Mouse (Mus musculus) stomach, embryonic 15.5 days (tissue): ENCODE measurements around the gene Snx13. TPM values are rescaled to one million over a fixed set of nuclear protein-coding genes. Genes with fewer than 3 reads are reported as not detected.
A peak's percentile ranks its signal among the peaks of the same experiment; 100 is the strongest.

Source experiments
- ATAC-seq: fragments of 200-750 bp; cut with Nextera tagmentation; 2 replicates; pipeline ENCODE4 v1.8.0; 2017; ENCODE audit warnings: low read depth, moderate number of reproducible peaks, moderate TSS enrichment; ENCODE audit not compliant: insufficient read depth, low FRiP score
- H3K27ac ChIP-seq: fragments of 300-500 bp; sonication (generic); 2 replicates; pipeline ENCODE4 v1.5.1; 2015; ENCODE audit warnings: mild to moderate bottlenecking, inconsistent platforms
- H3K27me3 ChIP-seq: fragments of 300-500 bp; sonication (generic); replicated peaks from 2 replicates; pipeline ENCODE4 v1.6.1; 2015; ENCODE audit warnings: inconsistent platforms
- H3K36me3 ChIP-seq: fragments of 300-500 bp; sonication (generic); 2 replicates; pipeline ENCODE4 v1.6.1; 2015; ENCODE audit warnings: inconsistent platforms
- H3K4me1 ChIP-seq: fragments of 300-500 bp; sonication (generic); 2 replicates; pipeline ENCODE4 v1.6.1; 2015; ENCODE audit warnings: inconsistent platforms
- H3K4me2 ChIP-seq: fragments of 300-500 bp; sonication (generic); 2 replicates; pipeline ENCODE4 v1.6.1; 2015; ENCODE audit warnings: mild to moderate bottlenecking, inconsistent platforms
- H3K4me3 ChIP-seq: fragments of 300-500 bp; sonication (generic); replicated peaks from 2 replicates; pipeline ENCODE4 v1.5.1; 2015; ENCODE audit warnings: inconsistent platforms
- H3K9ac ChIP-seq: fragments of 300-500 bp; sonication (generic); 2 replicates; pipeline ENCODE4 v1.6.1; 2015; ENCODE audit warnings: inconsistent platforms
- H3K9me3 ChIP-seq: fragments of 300-500 bp; sonication (generic); 2 replicates; pipeline ENCODE4 v1.6.1; 2016; ENCODE audit warnings: inconsistent platforms
- WGBS: fragments of 180-500 bp; shearing (Covaris S2); methylation state at CpG from one replicate; pipeline ENCODE4 v1.1.7; 2015; 5-methylcytosine and 5-hydroxymethylcytosine counted together
- polyA plus RNA-seq: library from polyadenylated mRNA; unstranded; fragments of >200 nt; fragmentation: Nextera tagmentation; extraction: Ambion mirVana; gene quantifications from 2 replicates; pipeline ENCODE4 v1.2.1, GENCODE M21; 2015

Gene Snx13
- polyA plus RNA-seq, 1 experiment from 2014 or later, result 23.0 TPM

DNA sequence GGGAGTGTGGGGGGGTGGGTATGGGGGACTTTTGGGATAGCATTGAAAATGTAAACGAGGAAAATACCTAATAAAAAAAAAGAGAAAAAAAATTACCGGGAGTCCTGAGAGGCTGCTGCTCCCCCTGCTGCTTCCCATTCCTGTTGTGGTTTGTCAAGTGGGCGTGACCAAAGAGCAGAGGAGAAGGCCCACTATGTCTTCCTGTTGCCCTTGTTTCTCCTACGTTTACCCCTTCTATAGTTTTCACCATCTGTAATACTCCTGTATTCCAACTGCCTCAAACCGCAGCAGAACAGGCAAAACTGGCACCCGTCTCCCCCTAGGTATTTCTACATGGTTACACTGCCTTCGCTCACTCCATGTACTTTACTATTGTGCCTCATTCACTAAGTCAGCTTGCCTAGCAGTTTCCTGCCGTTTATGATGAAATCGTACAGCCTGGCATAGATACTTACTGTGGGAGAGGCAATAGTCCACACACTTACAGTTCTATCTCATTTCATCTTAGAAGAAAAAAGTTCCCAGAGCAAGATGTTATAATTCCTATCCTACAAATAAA, 28.2 kb upstream of the Snx13 start:
- Histone ChIP-seq H3K4me3 (no peak overlapping the region), H3K9me3 (no peaks in the 10 kb centered on the region), H3K27ac (no peak overlapping the region), H3K36me3 (no peaks in the 10 kb centered on the region), H3K27me3 (no peaks in the 10 kb centered on the region), H3K4me1 (no peaks in the 10 kb centered on the region), H3K4me2 (no peak overlapping the region), H3K9ac (no peak overlapping the region)
- 82% methylated on average over 9 of the region's 9 CpGs for WGBS
- ATAC-seq, result no peak

DNA sequence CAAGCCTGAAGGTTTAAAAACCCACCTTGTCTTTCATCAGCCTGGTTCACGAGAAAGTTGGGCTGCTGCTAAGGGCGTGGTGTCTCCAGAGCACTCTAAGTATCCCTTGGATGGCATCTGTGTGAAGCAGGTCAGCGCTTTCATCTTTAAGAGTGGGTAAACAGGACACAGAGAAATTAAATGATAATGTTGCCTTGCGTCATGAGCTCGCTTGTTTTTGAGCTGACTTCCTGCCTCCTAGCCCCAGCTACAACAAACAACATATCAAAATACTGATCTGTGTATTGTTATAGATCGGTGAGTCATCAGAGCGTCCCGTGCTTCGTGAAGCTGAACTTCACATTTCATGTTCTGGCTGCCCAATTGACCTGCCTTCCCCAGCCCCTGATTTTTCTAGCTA, 25.7 kb upstream of the Snx13 start:
- no peak overlapping the region for H3K9ac ChIP-seq
- H3K4me1 ChIP-seq, result no peaks in the 10 kb centered on the region
- H3K4me3 ChIP-seq, result no peak overlapping the region
- no peak overlapping the region for H3K27ac ChIP-seq
- H3K4me2 ChIP-seq, result no peak overlapping the region
- H3K9me3 ChIP-seq, result no peaks in the 10 kb centered on the region
- H3K36me3 ChIP-seq, result no peaks in the 10 kb centered on the region
- no peak for ATAC-seq
- 72% methylated on average over 9 of the region's 9 CpGs for WGBS
- no peaks in the 10 kb centered on the region for H3K27me3 ChIP-seq

DNA sequence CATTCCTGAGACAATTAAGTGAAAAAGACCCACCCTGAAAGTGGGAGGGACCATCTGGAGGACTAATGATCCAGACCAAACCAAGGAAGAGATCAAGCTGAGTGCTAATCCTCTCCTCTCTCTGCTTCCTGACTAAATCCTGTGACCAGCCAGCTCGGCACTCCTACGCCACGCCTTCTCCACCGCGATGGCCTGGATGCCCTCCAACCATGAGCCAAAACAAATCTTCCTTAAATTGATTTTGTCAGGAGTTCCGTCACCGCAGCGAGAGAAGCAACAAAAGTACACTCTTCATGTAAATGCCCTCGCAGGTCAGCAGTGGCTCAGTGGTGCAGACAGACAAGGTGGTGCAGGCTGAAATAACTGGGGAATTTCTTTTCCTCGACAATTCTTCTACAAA, 24.9 kb upstream of the Snx13 start:
- Histone ChIP-seq H3K27me3 (no peaks in the 10 kb centered on the region), H3K27ac (no peak overlapping the region), H3K4me3 (no peak overlapping the region), H3K9ac (no peak overlapping the region), H3K4me2 (no peak overlapping the region), H3K4me1 (no peaks in the 10 kb centered on the region), H3K9me3 (no peaks in the 10 kb centered on the region), H3K36me3 (no peaks in the 10 kb centered on the region)
- ATAC-seq, result no peak
- WGBS, result 54% methylated on average over 10 of the region's 10 CpGs

DNA sequence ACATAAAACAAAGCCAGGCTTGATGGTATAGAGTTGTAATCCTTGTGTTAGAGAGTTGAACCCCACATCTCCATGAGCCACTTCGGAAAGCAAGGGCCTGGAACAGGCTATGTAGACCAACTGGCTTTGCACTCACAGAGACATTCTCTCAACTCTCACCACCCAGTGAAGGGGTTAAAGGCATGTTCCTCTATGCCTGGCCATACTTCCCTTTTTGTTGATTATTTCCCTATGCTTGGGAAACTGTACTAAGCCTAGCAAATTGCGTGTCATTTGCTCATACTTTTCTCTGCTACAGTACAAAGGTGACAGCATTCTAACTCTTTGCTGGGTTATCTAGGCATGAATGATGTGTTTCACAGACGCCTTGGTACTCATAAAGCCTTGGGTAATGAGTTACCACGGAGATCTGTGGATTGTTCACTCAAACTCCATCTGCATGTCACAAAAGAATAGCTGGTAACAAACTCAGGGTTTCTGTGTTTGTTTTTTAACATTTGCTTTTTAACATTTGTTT, 21.0 kb upstream of the Snx13 start:
- no peak overlapping the region for H3K4me3 ChIP-seq
- no peaks in the 10 kb centered on the region for H3K27me3 ChIP-seq
- no peak for ATAC-seq
- WGBS, result 56% methylated on average over 4 of the region's 4 CpGs
- no peak overlapping the region for H3K27ac ChIP-seq
- H3K36me3 ChIP-seq, result no peaks in the 10 kb centered on the region
- H3K4me2 ChIP-seq, result no peak overlapping the region
- no peaks in the 10 kb centered on the region for H3K9me3 ChIP-seq
- H3K4me1 ChIP-seq, result no peaks in the 10 kb centered on the region
- H3K9ac ChIP-seq, result no peak overlapping the region

DNA sequence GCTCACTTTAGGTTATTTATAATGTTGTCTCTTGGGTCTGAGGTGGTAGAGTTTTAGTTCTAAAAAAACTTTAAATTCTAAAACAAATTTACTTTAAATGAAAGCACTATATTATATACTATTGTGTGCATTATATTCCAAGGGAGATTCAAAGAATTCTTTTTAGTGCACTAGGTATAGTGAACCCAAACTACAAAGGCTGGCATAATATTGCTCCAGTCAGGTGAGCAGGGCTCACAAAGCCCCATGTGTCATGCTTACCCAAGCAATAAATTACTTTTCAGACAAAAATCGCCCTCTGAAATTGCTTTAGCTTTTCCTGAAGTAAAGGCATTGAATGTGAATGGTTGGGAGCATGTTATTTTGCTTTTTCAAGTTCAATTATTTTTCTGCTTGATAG, 19.5 kb upstream of the Snx13 start:
- ATAC-seq, result no peak
- Histone ChIP-seq H3K9ac (no peak overlapping the region), H3K9me3 (no peaks in the 10 kb centered on the region), H3K27me3 (no peaks in the 10 kb centered on the region), H3K4me1 (no peaks in the 10 kb centered on the region), H3K4me3 (no peak overlapping the region), H3K27ac (no peak overlapping the region), H3K36me3 (no peaks in the 10 kb centered on the region), H3K4me2 (no peak overlapping the region)
- WGBS, result 62% methylated on average over 1 of the region's 1 CpGs

DNA sequence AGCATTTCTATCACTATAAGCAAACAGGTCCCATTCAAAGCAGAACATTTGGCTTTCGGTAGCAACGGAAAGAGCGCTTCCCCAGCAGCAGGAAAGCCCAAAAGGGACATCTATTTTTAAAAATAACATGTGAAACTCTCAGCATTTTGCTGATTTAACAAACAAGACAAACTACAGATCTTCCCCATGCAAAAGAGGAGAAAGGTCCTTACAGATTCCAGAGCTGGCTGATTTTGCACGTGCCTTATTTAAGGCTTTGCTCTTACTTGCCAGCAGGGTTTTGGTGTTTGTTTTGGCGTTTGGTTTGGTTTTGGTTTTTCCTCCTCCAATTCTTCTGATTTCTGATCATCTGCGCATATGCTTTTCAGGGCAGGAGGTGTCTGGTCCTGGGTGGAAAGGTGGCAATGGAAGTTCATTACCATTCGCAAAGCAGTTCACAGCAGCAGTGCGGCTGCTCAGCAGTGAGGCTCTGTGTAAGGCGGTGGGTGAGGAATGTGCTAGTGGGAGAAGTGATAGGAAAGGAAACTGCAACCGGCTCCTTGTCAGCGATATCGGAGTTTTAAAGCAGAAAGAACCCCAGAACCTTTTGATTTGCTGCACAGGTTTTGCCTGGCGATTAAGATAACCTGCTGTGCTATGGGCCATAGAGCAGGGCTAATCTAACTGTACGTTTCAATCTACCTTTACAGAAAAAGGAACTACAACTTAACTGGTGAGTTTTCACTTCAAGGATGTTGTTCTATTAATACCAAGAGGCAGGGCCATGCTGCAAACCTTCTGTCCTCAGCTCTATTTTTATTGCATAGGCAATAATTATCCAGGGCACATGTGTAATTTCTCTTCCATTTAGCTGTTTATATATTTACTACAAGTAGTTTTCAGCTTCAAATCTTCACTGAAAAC, 8.1 kb upstream of the Snx13 start:
- H3K4me1 ChIP-seq, result no peaks in the 10 kb centered on the region
- H3K9ac ChIP-seq, result no peak overlapping the region
- H3K9me3 ChIP-seq, result no peaks in the 10 kb centered on the region
- peak overlapping the region; percentile 43 for H3K4me2 ChIP-seq
- WGBS, result 22% methylated on average over 14 of the region's 14 CpGs
- ATAC-seq, result 0 out of 2 replicates have a peak, but pooled peaks have one; percentile 27
- H3K27ac ChIP-seq, result 0 out of 2 replicates have a peak overlapping the region, but pooled peaks have one; percentile 24
- no peaks in the 10 kb centered on the region for H3K36me3 ChIP-seq
- H3K27me3 ChIP-seq, result no peaks in the 10 kb centered on the region
- peak overlapping the region; percentile 17 for H3K4me3 ChIP-seq

DNA sequence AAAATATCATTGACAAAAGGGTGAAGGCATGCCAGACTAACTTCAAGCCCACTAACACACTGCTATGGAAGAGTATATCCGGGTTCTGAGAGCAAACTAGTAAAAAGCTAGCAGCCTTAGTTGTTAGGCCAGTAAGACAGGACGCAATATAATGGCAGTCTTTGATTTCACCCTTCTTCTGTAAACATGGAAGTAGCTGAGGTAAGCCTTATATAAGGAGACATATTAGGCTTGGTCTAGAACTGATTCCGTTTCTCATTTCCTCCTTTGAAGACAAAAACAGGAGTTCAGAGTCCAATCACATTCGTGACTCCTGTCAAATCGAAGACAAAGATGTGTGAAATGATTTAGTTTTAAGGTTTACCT, 7.4 kb upstream of the Snx13 start:
- Histone ChIP-seq H3K36me3 (no peaks in the 10 kb centered on the region), H3K27ac (no peak overlapping the region), H3K9ac (no peak overlapping the region), H3K4me1 (no peaks in the 10 kb centered on the region), H3K4me2 (no peak overlapping the region), H3K27me3 (no peaks in the 10 kb centered on the region), H3K4me3 (no peak overlapping the region), H3K9me3 (no peaks in the 10 kb centered on the region)
- no peak for ATAC-seq
- WGBS, result 56% methylated on average over 5 of the region's 5 CpGs

DNA sequence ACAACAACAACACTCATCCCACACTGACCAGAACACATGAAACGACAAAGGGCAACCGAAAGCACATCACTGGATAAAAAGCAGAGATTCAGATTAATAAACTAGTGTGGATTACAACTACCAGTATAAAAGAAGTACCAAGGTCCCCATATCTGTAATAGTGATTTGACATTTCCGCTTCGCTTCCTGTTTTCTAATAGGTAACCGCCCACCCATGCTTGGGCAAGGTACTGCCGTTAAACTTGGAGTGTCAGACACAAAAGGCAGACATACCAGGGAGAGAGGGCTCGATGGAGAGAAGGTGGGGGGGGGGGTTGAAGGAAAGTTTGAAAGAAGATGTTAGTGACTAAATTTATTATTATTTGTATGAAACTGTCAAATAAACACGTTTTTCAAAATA, 5.0 kb upstream of the Snx13 start:
- Histone ChIP-seq H3K27me3 (no peaks in the 10 kb centered on the region), H3K4me1 (no peaks in the 10 kb centered on the region), H3K4me3 (no peak overlapping the region), H3K36me3 (no peaks in the 10 kb centered on the region), H3K9ac (no peak overlapping the region), H3K4me2 (no peak overlapping the region), H3K27ac (no peak overlapping the region), H3K9me3 (no peaks in the 10 kb centered on the region)
- no peak for ATAC-seq
- WGBS, result 81% methylated on average over 8 of the region's 8 CpGs

DNA sequence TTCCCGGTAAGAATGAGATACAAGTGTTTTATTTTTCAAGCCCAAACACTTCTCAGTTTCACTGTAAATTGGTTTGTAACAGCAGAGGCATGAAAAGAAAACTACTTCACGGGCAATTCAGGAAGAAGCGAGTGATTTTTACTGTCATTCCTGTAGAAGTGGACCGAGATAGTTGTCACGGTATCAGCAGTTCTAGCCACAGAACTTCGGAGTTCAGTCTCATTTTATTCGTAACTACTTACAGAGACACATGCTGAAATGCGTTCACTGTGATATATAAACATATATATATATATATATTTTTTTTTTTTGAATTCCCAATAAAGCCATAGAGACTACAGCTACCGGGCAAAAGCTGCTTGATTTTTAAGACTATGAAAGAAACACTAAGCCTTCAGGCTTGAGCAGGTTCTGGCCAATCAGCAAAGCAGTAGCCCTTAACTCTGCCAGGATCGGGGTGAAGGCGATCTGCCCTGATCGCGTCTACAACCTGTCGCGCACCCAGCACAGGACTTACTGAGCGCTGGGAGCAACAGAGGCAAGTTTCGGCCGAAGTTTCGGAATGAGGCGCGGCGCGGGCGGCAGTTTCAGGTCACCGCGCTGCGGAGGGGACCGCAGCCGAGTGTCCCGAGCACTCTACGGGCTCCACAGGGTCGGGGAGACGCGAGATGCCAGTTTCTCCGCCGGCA, 532 bp upstream of the Snx13 start:
- H3K4me1 ChIP-seq, result peaks cover 5% of the 10 kb centered on the region; the same call in 1 of the 2 replicates
- H3K4me2 ChIP-seq, result peak overlapping the region; percentile 52
- no peaks in the 10 kb centered on the region for H3K9me3 ChIP-seq
- H3K27me3 ChIP-seq, result no peaks in the 10 kb centered on the region
- peak overlapping the region; percentile 96 for H3K27ac ChIP-seq
- peak; percentile 77 for ATAC-seq
- peak overlapping the region; percentile 97 for H3K4me3 ChIP-seq
- WGBS, result under 1% methylated on average over 36 of the region's 36 CpGs
- H3K9ac ChIP-seq, result peak overlapping the region; percentile 53
- no peaks in the 10 kb centered on the region for H3K36me3 ChIP-seq

DNA sequence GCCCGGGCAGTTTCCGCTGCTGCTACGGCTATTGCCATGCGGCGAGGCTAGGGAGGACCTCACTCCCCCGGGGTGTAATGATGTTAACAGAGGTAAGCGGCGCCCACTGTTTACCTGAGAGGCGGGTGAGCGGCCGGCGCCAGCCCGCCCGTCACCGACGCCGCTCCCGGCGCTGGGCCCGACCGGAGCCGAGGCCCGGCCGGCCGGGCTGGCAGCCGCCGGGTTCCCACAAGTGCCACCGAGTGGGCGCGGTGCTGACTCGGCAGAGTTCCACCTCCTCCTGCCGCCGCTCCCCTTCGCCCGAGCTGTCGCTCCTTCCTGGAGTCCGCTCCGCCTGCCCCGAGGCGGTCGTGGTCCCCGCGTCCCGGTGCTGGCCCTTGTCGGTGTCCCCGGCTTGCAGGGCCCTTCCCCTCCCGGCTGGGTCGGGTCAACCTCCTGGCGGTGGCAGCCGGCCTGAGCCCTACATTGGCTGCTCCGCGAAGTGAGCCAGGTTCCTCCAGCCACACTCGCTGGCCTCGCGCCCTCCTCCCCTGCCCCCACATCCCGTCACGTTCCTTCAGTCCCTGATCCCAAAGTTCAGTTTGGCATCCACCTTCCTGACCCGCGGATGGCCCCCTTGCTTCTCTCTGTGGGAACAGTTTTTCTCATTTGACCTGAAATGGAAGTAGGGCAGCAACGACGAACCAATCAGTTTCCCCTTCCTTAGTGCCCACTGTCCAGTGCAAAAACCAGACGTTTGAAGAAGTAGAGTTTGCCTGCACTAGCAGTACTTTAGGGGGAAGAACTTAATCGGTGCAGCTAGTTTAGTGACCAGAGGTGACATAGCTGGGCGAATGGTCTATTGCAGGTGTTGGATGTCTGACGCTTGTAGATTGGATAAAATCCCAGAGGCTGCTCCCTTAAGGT, 587 bp downstream of the Snx13 start:
- H3K9me3 ChIP-seq, result no peaks in the 10 kb centered on the region
- H3K4me1 ChIP-seq, result peaks cover 5% of the 10 kb centered on the region; the same call in 1 of the 2 replicates
- H3K27me3 ChIP-seq, result no peaks in the 10 kb centered on the region
- H3K4me3 ChIP-seq, result peak overlapping the region; percentile 97
- H3K4me2 ChIP-seq, result peak overlapping the region; percentile 76
- no peaks in the 10 kb centered on the region for H3K36me3 ChIP-seq
- peak; percentile 74 for ATAC-seq
- H3K27ac ChIP-seq, result peak overlapping the region; percentile 96
- WGBS, result under 1% methylated on average over 65 of the region's 65 CpGs
- H3K9ac ChIP-seq, result peak overlapping the region; percentile 93

DNA sequence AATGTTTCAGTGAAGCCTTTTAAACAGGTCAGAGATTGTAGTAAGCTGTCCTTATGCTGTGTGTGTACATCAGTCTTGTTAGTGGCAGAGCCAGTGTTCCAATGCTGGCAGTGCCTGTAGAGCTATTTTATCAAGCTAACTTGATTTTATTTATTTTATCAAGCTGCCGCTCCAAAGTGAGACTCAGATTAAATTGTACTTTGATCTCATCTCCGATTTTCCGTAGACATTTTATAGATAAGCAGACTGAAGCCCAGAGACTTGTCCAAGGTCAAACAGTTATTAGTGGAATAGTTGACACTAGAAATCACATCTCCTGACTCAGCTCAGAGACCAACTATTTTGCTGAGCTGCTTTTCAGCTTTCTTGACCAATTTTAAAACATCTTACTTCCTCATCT, 1.9 kb downstream of the Snx13 start:
- Histone ChIP-seq H3K4me2 (no peak overlapping the region), H3K4me1 (peaks cover 5% of the 10 kb centered on the region; the same call in 1 of the 2 replicates), H3K9ac (no peak overlapping the region), H3K36me3 (no peaks in the 10 kb centered on the region), H3K27me3 (no peaks in the 10 kb centered on the region), H3K27ac (no peak overlapping the region), H3K4me3 (no peak overlapping the region), H3K9me3 (no peaks in the 10 kb centered on the region)
- no peak for ATAC-seq
- 55% methylated on average over 3 of the region's 3 CpGs for WGBS
